ENCODE assay signal across 17 mouse cellular contexts in genomic region chr2:174540717-174541116, GRCm38 (mm10).
DNase-seq lines count a peak whose midpoint lies in the region; ATAC-seq and TF ChIP-seq lines count a peak whose summit lies in the region.
"Had no signal": no experiment of that assay in that cellular context is flagged by ENCODE, and none has a peak within 500 bp of the region (broad histone marks: within the 10 kb centered on the region; RNA-seq: fewer than 3 reads in every experiment).

No protein-coding gene starts in this region.

- H3K4me1 ChIP-seq in kidney, postnatal 0 days (replicated peaks; ENCODE audit: insufficient read depth, low read length), result no peaks in the 10 kb centered on the region
- no peaks in the 10 kb centered on the region for H3K4me1 ChIP-seq in embryonic facial prominence, embryonic 15.5 days
- H3K4me1 ChIP-seq in limb, embryonic 13.5 days, result peaks cover 9% of the 10 kb centered on the region; the same call in 1 of the 2 replicates
- H3K4me1 ChIP-seq: embryonic facial prominence, embryonic 12.5 days; forebrain, embryonic 13.5 days; hindbrain, embryonic 15.5 days had no signal

- H3K27me3 ChIP-seq in kidney, postnatal 0 days (ENCODE audit: insufficient read depth, low read length), result no peaks in the 10 kb centered on the region
- no peaks in the 10 kb centered on the region for H3K27me3 ChIP-seq in embryonic facial prominence, embryonic 15.5 days
- no peaks in the 10 kb centered on the region for H3K27me3 ChIP-seq in limb, embryonic 13.5 days
- H3K27me3 ChIP-seq: embryonic facial prominence, embryonic 12.5 days; forebrain, embryonic 13.5 days; heart, embryonic 13.5 days; hindbrain, embryonic 15.5 days had no signal

- DNase-seq in kidney, postnatal 0 days (ENCODE audit: low spot score), result peak; percentile 32
- no peak for DNase-seq in kidney, postnatal 36 days
- no peak for DNase-seq in left cerebral cortex, postnatal 14 days (ENCODE audit: low spot score in 2 of 2)
- DNase-seq in kidney, adult 9 months, result no peak
- DNase-seq: adrenal gland, adult 8-10 months; adrenal gland, postnatal 36 days; cerebellum, adult 2 months; cerebellum, postnatal 10 days; forebrain, postnatal 0 days; gastrocnemius, postnatal 14 days; heart, postnatal 36 days had no signal

- H3K9me3 ChIP-seq in kidney, postnatal 0 days (replicated peaks; ENCODE audit: low read length), result no peaks in the 10 kb centered on the region
- H3K9me3 ChIP-seq in embryonic facial prominence, embryonic 15.5 days (replicated peaks), result no peaks in the 10 kb centered on the region
- peaks cover 5% of the 10 kb centered on the region; the same call in 1 of the 2 replicates for H3K9me3 ChIP-seq in limb, embryonic 13.5 days
- H3K9me3 ChIP-seq: embryonic facial prominence, embryonic 12.5 days; forebrain, embryonic 13.5 days had no signal

- H3K9ac ChIP-seq in kidney, postnatal 0 days (ENCODE audit: low read depth, low read length), result no peak overlapping the region
- no peak overlapping the region for H3K9ac ChIP-seq in embryonic facial prominence, embryonic 15.5 days
- no peak overlapping the region for H3K9ac ChIP-seq in limb, embryonic 13.5 days
- H3K9ac ChIP-seq: embryonic facial prominence, embryonic 12.5 days; forebrain, embryonic 13.5 days; forebrain, postnatal 0 days; heart, embryonic 13.5 days; hindbrain, embryonic 15.5 days had no signal

- no peak for TF ChIP-seq CTCF in kidney, postnatal 0 days (IDR thresholded peaks at IDR 0.05; ENCODE audit: low read depth)

- WGBS in kidney, postnatal 0 days, result 40% methylated on average over 5 of the region's 5 CpGs
- WGBS in embryonic facial prominence, embryonic 15.5 days, result 47% methylated on average over 5 of the region's 5 CpGs
- 53% methylated on average over 5 of the region's 5 CpGs for WGBS in limb, embryonic 13.5 days

- no peak overlapping the region for H3K4me2 ChIP-seq in kidney, postnatal 0 days (ENCODE audit: low read length)
- H3K4me2 ChIP-seq in embryonic facial prominence, embryonic 15.5 days (replicated peaks), result no peak overlapping the region
- H3K4me2 ChIP-seq in limb, embryonic 13.5 days (replicated peaks), result no peak overlapping the region
- H3K4me2 ChIP-seq: embryonic facial prominence, embryonic 12.5 days; forebrain, embryonic 13.5 days; heart, embryonic 13.5 days; hindbrain, embryonic 15.5 days had no signal

- H3K4me3 ChIP-seq in kidney, postnatal 0 days (replicated peaks; ENCODE audit: low read depth, low read length), result no peak overlapping the region
- no peak overlapping the region for H3K4me3 ChIP-seq in embryonic facial prominence, embryonic 15.5 days (replicated peaks)
- H3K4me3 ChIP-seq in limb, embryonic 13.5 days, result no peak overlapping the region
- H3K4me3 ChIP-seq: embryonic facial prominence, embryonic 12.5 days; forebrain, embryonic 13.5 days; heart, embryonic 13.5 days; hindbrain, embryonic 15.5 days had no signal

- H3K27ac ChIP-seq in kidney, postnatal 0 days, result no peak overlapping the region
- H3K27ac ChIP-seq in embryonic facial prominence, embryonic 15.5 days (replicated peaks), result no peak overlapping the region
- H3K27ac ChIP-seq in limb, embryonic 13.5 days, result 0 out of 2 replicates have a peak overlapping the region, but pooled peaks have one; percentile 1
- H3K27ac ChIP-seq: embryonic facial prominence, embryonic 12.5 days; forebrain, embryonic 13.5 days; heart, embryonic 13.5 days; hindbrain, embryonic 15.5 days had no signal

- H3K36me3 ChIP-seq in kidney, postnatal 0 days (ENCODE audit: insufficient read depth, low read length), result no peaks in the 10 kb centered on the region
- H3K36me3 ChIP-seq in embryonic facial prominence, embryonic 15.5 days, result no peaks in the 10 kb centered on the region
- no peaks in the 10 kb centered on the region for H3K36me3 ChIP-seq in limb, embryonic 13.5 days
- H3K36me3 ChIP-seq: embryonic facial prominence, embryonic 12.5 days; heart, embryonic 13.5 days; hindbrain, embryonic 15.5 days had no signal

- ATAC-seq in kidney, postnatal 0 days (replicated peaks; ENCODE audit: low FRiP score, low read depth), result no peak
- 0 out of 2 replicates have a peak, but pooled peaks have one; percentile 11 for ATAC-seq in embryonic facial prominence, embryonic 15.5 days (ENCODE audit: insufficient number of reproducible peaks, low FRiP score, low TSS enrichment, low read depth)
- ATAC-seq in limb, embryonic 13.5 days (ENCODE audit: low FRiP score, low read depth), result peak; percentile 54; the same call in 1 of the 2 replicates
- ATAC-seq: forebrain, embryonic 13.5 days; forebrain, postnatal 0 days had no signal

- intact Hi-C loops in left cerebral cortex, postnatal 14 days (cut with DNase I), result no loop called here
